10 mouse cellular contexts compared by ENCODE assay signal in genomic region chr16:91938141-91938540, GRCm38 (mm10).
"Had no signal": no experiment of that assay in that cellular context is flagged by ENCODE, and none has a peak within 500 bp of the region (broad histone marks: within the 10 kb centered on the region; RNA-seq: fewer than 3 reads in every experiment).

No protein-coding gene starts in this region.

- H3K9ac ChIP-seq: limb, embryonic 13.5 days; liver, embryonic 14.5 days; midbrain, embryonic 15.5 days; neural tube, embryonic 12.5 days had no signal

- H3K9me3 ChIP-seq: limb, embryonic 13.5 days; midbrain, embryonic 15.5 days; neural tube, embryonic 12.5 days had no signal

- H3K4me3 ChIP-seq: limb, embryonic 13.5 days; midbrain, embryonic 15.5 days; neural tube, embryonic 12.5 days had no signal

- H3K4me2 ChIP-seq: limb, embryonic 13.5 days; midbrain, embryonic 15.5 days; neural tube, embryonic 12.5 days had no signal

- ATAC-seq: intestine, embryonic 16.5 days; midbrain, embryonic 15.5 days had no signal

- DNase-seq: left cerebral cortex, postnatal 4 days; lung, adult 18-20 months; thymus, adult 18-20 months; thymus, postnatal 14 days had no signal

- H3K4me1 ChIP-seq: midbrain, embryonic 15.5 days; neural tube, embryonic 12.5 days had no signal

- H3K27ac ChIP-seq: kidney, postnatal 0 days; limb, embryonic 13.5 days; liver, embryonic 14.5 days; midbrain, embryonic 15.5 days; neural tube, embryonic 12.5 days had no signal

- H3K36me3 ChIP-seq: limb, embryonic 13.5 days; midbrain, embryonic 15.5 days; neural tube, embryonic 12.5 days had no signal

- H3K27me3 ChIP-seq: limb, embryonic 13.5 days; midbrain, embryonic 15.5 days; neural tube, embryonic 12.5 days had no signal
